Mouse (Mus musculus) midbrain, embryonic 10.5 days (tissue): ENCODE measurements around the gene Nprl2. TPM values are rescaled to one million over a fixed set of nuclear protein-coding genes. Genes with fewer than 3 reads are reported as not detected.

Experiments
- DNase-seq: peaks from one replicate; pipeline ENCODE4 v3.0.0-alpha.2; 2017; ENCODE audit warnings: low spot score
- H3K27ac ChIP-seq: fragments of 300-500 bp; sonication (generic); replicated peaks from 2 replicates; pipeline ENCODE4 v1.5.1; 2016; ENCODE audit warnings: mild to moderate bottlenecking
- H3K27me3 ChIP-seq: fragments of 300-500 bp; sonication (generic); 2 replicates; pipeline ENCODE4 v1.6.1; 2016; ENCODE audit warnings: low read depth, mild to moderate bottlenecking; ENCODE audit not compliant: poor library complexity, severe bottlenecking
- H3K36me3 ChIP-seq: fragments of 300-500 bp; sonication (generic); 2 replicates; pipeline ENCODE4 v1.6.1; 2016; ENCODE audit warnings: mild to moderate bottlenecking, moderate library complexity
- H3K4me1 ChIP-seq: fragments of 300-500 bp; sonication (generic); 2 replicates; pipeline ENCODE4 v1.6.1; 2016
- H3K4me3 ChIP-seq: fragments of 300-500 bp; sonication (generic); 2 replicates; pipeline ENCODE4 v1.5.1; 2016; ENCODE audit warnings: mild to moderate bottlenecking, moderate library complexity
- H3K9me3 ChIP-seq: fragments of 300-500 bp; sonication (generic); replicated peaks from 2 replicates; pipeline ENCODE4 v1.6.1; 2016; ENCODE audit warnings: mild to moderate bottlenecking
- WGBS: fragments of 180-500 bp; shearing (Covaris S2); methylation state at CpG from one replicate; pipeline ENCODE4 v1.1.7; 2016; 5-methylcytosine and 5-hydroxymethylcytosine counted together
- polyA plus RNA-seq: library from polyadenylated mRNA; unstranded; fragments of >200 nt; fragmentation: Nextera tagmentation; extraction: Ambion mirVana; gene quantifications from 2 replicates; pipeline ENCODE4 v1.2.1, GENCODE M21; 2016

Nprl2 gene
- polyA plus RNA-seq, 1 experiment from 2014 or later: 37.1 TPM

DNA sequence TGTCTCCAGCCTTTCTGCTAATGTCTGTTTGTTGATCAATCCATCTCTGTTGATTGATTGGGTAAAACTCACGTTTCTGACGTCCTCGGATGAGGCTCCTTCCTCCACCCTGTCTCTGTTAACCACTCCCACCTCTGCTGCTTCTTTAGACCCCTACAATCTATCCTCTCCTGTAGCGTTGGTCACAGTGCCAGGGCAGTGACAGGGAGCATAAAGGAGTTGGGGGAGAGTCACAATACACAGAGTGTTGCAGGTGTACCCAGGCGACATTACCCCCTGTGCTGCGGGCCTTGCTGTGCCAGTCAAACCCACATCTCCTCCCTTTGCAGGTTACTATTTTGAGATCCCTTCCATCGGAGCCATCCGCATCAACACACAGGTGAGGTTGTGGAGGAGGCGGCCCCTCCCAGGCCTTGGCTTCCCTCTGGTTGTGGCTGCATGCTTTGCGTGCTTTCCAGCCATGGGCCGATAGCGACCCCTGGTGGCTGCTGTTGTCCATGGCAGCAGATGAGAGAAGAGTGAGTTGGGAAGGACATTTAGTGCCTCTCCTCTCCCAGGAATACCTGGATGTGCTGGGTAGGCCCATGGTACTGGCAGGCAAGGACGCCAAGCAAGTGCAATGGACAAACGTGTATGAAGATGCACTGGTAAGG is 27.6 kb upstream of the Nprl2 start:
- Histone ChIP-seq H3K27me3 (peaks cover 9% of the 10 kb centered on the region; the same call in 1 of the 2 replicates), H3K4me3 (no peak overlapping the region), H3K4me1 (peaks cover 32% of the 10 kb centered on the region), H3K9me3 (no peaks in the 10 kb centered on the region), H3K27ac (no peak overlapping the region), H3K36me3 (no peaks in the 10 kb centered on the region)
- DNase-seq: peak; percentile 86
- 27% methylated on average over 14 of the region's 14 CpGs for WGBS

DNA sequence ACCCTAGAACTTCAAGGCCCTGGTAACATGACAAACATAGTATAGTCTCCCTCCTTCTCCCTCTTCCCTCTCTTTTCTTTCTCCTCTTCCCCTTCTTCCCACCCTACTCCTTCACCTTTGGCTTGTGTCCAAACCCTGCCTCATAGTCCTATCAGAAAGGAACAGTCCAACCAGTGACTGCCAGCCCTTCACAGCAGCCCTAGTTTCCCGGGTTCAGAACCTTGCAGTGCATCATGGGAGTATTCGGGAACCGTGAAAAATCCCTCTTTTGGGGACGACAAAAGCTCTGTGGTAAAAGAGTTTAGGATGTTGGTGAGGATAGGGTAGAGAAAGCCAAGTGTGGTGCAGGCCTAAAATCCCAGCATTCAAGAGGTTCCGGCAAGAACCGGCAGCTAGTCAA is 21.7 kb upstream of the Nprl2 start:
- Histone ChIP-seq H3K36me3 (no peaks in the 10 kb centered on the region), H3K9me3 (no peaks in the 10 kb centered on the region), H3K27me3 (peaks cover 32% of the 10 kb centered on the region), H3K4me3 (no peak overlapping the region), H3K27ac (peak overlapping the region; percentile 2; the same call in 1 of the 2 replicates), H3K4me1 (peaks cover 28% of the 10 kb centered on the region)
- no peak for DNase-seq
- 53% methylated on average over 6 of the region's 6 CpGs for WGBS

DNA sequence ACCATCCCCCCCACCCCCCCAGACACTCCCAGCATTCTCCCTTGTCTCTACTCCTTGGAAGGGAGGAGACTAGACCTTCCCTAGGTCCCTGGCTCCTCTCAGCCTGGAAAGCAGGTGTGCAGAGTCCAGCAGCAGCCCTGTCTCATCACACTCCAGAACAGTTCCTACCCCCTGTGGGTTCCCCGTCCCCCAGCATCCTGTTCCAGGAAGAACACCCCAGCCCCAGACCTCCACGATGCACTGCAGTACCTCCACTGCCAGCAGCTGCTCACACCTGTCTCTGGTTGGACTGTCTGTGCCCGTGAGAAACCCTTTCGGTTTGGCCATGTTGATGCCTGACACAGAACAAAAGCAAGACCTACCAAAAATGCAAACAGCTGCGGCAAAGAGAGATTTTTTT is 20.8 kb upstream of the Nprl2 start:
- DNase-seq: no peak
- WGBS: 76% methylated on average over 5 of the region's 5 CpGs
- Histone ChIP-seq H3K27me3 (peaks cover 41% of the 10 kb centered on the region), H3K4me3 (no peak overlapping the region), H3K9me3 (no peaks in the 10 kb centered on the region), H3K36me3 (no peaks in the 10 kb centered on the region), H3K4me1 (peaks cover 31% of the 10 kb centered on the region), H3K27ac (peak overlapping the region; percentile 49; the same call in 1 of the 2 replicates)

DNA sequence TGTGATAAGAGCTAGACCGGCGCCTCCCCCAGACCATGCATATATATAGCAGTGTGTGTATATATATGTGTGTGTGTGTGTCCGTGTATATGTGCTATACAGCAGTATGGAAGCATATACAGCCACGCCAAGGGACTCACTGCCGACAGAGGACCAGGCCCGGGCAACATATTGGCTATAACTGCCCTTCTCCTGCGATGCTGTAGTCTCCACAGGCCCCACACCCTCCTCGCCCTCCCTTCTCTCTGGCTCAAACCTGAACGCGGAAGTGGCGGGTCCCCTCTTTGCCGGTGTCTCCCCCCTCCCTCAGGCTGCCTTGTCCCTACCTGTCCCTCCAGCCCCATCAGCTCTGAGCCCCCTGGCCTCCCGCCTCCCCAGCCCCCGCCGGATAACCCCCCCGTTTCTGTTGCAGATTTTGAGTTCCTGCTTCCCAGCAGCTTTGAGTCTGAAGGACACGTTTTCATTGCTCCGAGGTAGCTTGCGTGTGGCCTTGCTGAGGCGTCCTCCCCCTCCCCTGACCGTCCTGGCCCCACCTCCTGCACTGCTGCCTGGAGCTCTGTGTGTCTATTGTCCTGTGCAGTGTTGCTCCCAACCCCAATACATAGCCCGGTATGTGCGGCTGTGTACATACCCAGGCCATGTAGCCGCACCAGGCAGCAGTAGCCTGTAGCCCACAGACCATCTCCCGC is 20.2 kb upstream of the Nprl2 start:
- H3K27ac ChIP-seq: peak overlapping the region; percentile 76
- no peak for DNase-seq
- no peaks in the 10 kb centered on the region for H3K36me3 ChIP-seq
- peak overlapping the region; percentile 36 for H3K4me3 ChIP-seq
- no peaks in the 10 kb centered on the region for H3K9me3 ChIP-seq
- H3K27me3 ChIP-seq: peaks cover 47% of the 10 kb centered on the region
- peaks cover 38% of the 10 kb centered on the region for H3K4me1 ChIP-seq
- 28% methylated on average over 24 of the region's 25 CpGs for WGBS

DNA sequence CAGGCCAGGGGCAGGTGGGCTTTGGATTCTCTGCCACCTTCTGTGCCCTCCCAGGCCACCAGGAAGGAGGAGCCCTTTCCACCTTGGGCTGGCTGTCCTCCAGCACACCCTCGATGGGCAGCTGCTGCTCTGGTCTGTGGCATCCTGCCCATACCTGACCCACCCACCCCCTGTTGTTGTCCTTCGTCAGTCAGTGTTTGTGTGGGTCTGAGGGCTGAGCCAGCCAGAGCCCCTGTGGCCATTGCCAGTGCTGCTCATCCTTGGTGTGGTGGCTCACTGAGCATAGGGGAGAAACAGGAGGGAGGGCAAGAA is 19.7 kb upstream of the Nprl2 start:
- H3K4me3 ChIP-seq: peak overlapping the region; percentile 36
- H3K36me3 ChIP-seq: no peaks in the 10 kb centered on the region
- no peaks in the 10 kb centered on the region for H3K9me3 ChIP-seq
- H3K27ac ChIP-seq: peak overlapping the region; percentile 76
- WGBS: 55% methylated on average over 2 of the region's 2 CpGs
- DNase-seq: no peak
- peaks cover 52% of the 10 kb centered on the region for H3K27me3 ChIP-seq
- H3K4me1 ChIP-seq: peaks cover 43% of the 10 kb centered on the region

DNA sequence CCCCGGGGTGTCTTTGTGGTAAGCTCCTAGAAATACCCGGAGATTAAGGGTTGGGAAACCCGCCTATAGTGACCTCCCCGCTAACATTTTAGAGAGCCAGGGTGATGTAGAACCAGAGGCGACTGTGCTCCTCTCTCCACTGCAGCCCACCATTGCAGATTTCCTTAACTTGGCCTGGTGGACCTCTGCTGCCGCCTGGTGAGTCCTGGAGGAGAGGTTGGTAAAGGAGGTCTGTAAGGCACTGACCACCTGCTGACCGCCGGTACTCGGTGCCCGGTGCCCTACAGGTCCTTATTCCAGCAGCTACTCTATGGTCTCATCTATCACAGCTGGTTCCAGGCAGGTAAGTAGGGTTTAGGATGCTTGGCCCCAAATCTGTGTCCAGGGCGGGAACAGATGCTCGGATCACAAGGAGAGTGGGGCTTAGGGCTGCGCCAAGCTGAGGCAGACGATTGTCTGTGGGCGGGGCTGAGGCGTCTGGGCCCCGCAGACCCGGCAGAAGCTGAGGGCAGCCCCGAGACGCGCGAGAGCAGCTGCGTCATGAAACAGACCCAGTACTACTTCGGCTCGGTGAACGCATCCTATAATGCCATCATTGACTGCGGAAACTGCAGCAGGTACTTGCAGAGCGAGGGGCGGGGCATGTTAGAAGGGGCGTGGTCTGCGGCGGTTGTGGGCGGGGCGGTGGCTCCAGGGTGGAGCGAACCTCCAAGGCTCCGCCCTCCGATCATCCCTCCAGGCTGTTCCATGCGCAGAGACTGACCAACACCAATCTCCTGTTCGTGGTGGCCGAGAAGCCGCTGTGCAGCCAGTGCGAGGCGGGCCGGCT is 15.6 kb upstream of the Nprl2 start:
- 3% methylated on average over 44 of the region's 44 CpGs for WGBS
- peak; percentile 88 for DNase-seq
- Histone ChIP-seq H3K36me3 (no peaks in the 10 kb centered on the region), H3K4me3 (peak overlapping the region; percentile 54), H3K4me1 (peaks cover 31% of the 10 kb centered on the region), H3K27ac (peak overlapping the region; percentile 52), H3K9me3 (no peaks in the 10 kb centered on the region), H3K27me3 (peaks cover 75% of the 10 kb centered on the region)

DNA sequence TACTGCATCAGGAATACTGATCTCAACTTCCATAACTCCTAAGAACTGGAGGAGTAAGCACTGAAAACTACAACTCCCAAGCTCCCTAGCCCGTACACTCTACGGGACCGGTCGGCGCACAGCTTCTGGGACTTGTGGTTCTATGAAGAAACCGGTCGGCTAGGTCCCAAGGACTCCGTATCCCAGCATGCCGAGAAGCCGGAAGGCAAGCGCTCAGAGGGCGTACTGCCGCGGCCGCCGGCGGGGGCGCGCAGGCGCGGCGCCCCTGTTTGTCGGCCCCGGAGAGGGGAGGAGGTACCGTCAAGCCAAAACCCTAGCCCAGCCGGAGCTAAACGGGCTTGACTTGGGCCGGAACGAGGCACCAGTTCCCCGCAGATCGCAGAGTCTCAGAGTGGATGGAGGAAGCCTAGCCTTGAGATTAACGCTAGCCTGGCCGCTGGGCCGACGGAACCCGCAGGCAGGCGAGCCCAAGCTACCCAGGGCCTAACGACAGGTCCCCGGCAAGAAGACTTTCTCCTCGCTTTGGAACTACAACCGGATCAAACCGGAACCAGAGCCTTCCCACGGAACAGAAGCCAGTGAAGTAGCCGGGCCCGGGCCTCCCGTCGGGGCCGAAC is 8.1 kb upstream of the Nprl2 start, which contains the start of gene Tmem115:
Gene Tmem115, plus strand, starts transcription at position 155 of the 617 bp plus-strand sequence.
- Histone ChIP-seq H3K4me1 (peaks cover 45% of the 10 kb centered on the region), H3K27ac (peak within 1 kb of the TSS; percentile 86), H3K9me3 (no peaks in the 10 kb centered on the region), H3K4me3 (peak within 1 kb of the TSS; percentile 85), H3K36me3 (peaks cover 25% of the 10 kb centered on the region), H3K27me3 (0 out of 2 replicates have a peak, but pooled peaks cover 7% of the 10 kb centered on the region)
- DNase-seq: peak; percentile 93
- WGBS: under 1% methylated on average over 48 of the region's 48 CpGs

DNA sequence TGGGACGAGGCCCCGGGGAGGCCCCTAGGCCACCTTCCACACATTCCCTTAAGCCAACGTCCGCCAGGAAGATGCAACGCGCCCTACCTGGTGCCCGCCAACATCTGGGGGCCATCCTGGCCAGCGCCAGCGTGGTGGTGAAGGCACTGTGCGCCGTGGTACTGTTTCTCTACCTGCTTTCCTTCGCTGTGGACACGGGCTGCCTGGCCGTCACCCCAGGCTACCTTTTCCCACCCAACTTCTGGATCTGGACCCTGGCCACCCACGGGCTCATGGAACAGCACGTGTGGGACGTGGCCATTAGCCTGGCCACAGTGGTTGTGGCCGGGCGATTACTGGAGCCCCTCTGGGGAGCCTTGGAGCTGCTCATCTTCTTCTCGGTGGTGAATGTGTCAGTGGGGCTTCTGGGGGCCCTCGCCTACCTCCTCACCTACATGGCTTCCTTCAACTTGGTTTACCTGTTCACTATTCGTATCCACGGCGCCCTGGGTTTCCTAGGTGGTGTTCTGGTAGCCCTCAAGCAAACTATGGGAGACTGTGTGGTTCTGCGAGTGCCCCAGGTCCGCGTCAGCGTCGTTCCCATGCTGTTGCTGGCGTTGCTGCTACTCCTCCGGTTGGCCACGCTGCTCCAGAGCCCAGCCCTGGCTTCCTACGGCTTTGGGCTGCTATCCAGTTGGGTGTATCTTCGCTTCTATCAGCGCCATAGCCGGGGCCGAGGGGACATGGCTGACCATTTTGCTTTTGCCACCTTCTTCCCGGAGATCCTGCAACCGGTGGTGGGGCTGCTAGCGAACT is 7.4 kb upstream of the Nprl2 start:
- Histone ChIP-seq H3K36me3 (peaks cover 32% of the 10 kb centered on the region), H3K4me1 (peaks cover 45% of the 10 kb centered on the region), H3K9me3 (no peaks in the 10 kb centered on the region), H3K27me3 (0 out of 2 replicates have a peak, but pooled peaks cover 3% of the 10 kb centered on the region), H3K4me3 (peak overlapping the region; percentile 85), H3K27ac (peak overlapping the region; percentile 86)
- WGBS: under 1% methylated on average over 40 of the region's 40 CpGs
- peak; percentile 39 for DNase-seq

DNA sequence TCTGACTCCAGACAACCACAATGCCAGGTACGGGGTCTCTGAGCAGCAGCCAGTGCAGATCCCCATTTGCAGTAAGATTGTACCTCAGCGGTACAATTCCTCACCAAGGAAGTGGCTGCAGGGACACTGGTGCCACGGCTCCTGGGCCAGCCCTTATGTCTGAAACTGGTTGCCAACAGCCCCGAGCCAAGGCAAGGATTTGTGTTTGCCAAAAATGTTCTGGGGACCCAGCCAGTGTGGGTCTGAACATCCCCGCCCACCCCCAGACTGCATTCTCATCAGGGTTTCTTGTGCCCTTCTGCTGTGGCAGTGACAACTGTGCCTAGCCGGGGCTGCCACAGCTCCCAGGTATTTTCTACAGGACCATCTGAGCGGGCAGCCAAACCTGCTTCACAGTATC is 3.8 kb upstream of the Nprl2 start:
- H3K9me3 ChIP-seq: no peaks in the 10 kb centered on the region
- 92% methylated on average over 7 of the region's 7 CpGs for WGBS
- peaks cover 67% of the 10 kb centered on the region for H3K4me1 ChIP-seq
- no peak overlapping the region for H3K27ac ChIP-seq
- peaks cover 41% of the 10 kb centered on the region for H3K36me3 ChIP-seq
- DNase-seq: no peak
- no peak overlapping the region for H3K4me3 ChIP-seq
- H3K27me3 ChIP-seq: no peaks in the 10 kb centered on the region

DNA sequence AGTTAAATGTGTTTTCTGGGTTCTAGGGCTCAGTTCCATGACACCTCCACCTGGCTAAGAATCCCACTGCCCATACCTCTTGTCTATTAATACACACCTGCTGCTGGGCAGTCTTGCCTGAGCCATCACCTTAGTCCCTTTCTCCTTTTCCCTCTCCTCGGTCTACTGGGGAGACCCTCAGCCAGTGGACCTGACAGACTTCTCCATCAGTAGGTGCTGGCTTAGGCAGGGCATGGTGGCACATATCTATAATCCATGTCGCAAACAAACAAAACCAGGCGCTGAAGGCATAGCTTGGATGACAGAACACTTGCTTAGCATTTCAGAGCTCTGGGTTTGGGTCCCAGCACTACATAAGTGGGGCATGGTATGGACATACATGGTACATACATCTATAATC is 3.3 kb upstream of the Nprl2 start:
- Histone ChIP-seq H3K4me1 (peaks cover 68% of the 10 kb centered on the region), H3K36me3 (peaks cover 46% of the 10 kb centered on the region), H3K27me3 (no peaks in the 10 kb centered on the region), H3K9me3 (no peaks in the 10 kb centered on the region), H3K4me3 (no peak overlapping the region), H3K27ac (no peak overlapping the region)
- no peak for DNase-seq
- 96% methylated on average over 3 of the region's 3 CpGs for WGBS

DNA sequence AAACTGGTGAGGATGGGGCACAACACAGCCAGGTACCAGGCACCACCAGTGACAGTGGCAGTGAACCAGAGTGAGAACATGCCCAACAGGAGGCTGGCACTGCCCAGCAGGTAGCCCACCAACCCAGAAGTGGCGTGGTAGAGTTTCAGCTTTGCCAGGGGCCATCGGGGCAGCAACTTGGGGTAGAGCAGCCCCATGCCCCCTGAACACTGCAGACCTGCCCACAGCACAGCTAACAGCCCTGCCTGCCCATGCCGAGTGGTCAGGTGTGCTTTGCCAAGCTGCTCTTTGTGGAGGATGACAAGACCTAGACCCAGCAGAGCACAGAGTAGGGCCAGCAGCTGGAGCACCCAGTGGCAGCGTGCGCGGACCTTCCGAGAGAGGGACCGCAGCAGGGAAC is 2.1 kb upstream of the Nprl2 start:
- DNase-seq: no peak
- Histone ChIP-seq H3K36me3 (peaks cover 58% of the 10 kb centered on the region), H3K4me1 (peaks cover 60% of the 10 kb centered on the region), H3K27me3 (no peaks in the 10 kb centered on the region), H3K27ac (no peak overlapping the region), H3K9me3 (no peaks in the 10 kb centered on the region), H3K4me3 (peak overlapping the region; percentile 7; the same call in 1 of the 2 replicates)
- 92% methylated on average over 8 of the region's 8 CpGs for WGBS

DNA sequence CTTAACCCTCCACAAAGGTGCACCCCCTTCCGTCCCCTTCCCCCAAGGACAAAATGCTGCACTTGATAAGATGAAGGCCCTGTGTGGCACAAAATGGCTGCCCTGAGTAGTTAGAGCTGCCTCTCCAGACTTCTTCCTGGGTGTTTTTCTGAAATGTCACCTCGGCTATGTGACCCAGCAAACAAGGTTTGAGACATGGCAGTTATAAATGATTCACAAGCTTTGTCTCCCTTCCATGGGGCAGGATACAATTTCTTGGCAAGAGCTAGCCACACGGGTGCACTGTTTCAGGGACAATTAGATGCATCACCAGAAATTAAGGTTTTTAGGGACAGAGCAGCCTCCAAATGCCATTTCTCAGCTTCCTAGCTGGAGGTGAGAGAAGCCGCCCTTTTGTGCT is 1.6 kb upstream of the Nprl2 start:
- Histone ChIP-seq H3K4me3 (peak overlapping the region; percentile 68), H3K27ac (no peak overlapping the region), H3K27me3 (no peaks in the 10 kb centered on the region), H3K4me1 (peaks cover 59% of the 10 kb centered on the region), H3K9me3 (no peaks in the 10 kb centered on the region), H3K36me3 (peaks cover 63% of the 10 kb centered on the region)
- 77% methylated on average over 4 of the region's 4 CpGs for WGBS
- DNase-seq: no peak
